Mouse (Mus musculus) left cerebral cortex, adult 2 months (tissue): Measurements from ENCODE around the gene Tktl2. TPM values are rescaled to one million over a fixed set of nuclear protein-coding genes. Genes with fewer than 3 reads are reported as not detected.
A peak's percentile ranks its signal among the peaks of the same experiment; 100 is the strongest.

Source experiments
- DNase-seq, 2 experiments: peaks; one replicate each; pipeline ENCODE4 v3.0.0; 2021 to 2022; ENCODE audit warnings: low spot score in 2 of 2, mixed read lengths in 1 of 2; ENCODE audit errors: extremely low spot score in 1 of 2
- H3K27ac ChIP-seq: fragments of 200-600 bp; 2 replicates; pipeline ENCODE4 v1.8.1; 2022
- H3K4me3 ChIP-seq: fragments of 200-600 bp; 2 replicates; pipeline ENCODE4 v1.8.1; 2022
- CTCF ChIP-seq: fragments of 200-600 bp; IDR thresholded peaks from 2 replicates; pipeline ENCODE4 v1.8.1; 2022; ENCODE audit warnings: antibody characterized with exemption, mild to moderate bottlenecking, moderate library complexity
- intact Hi-C: fragments of 180-260 bp; cut with DNase I; formaldehyde crosslinking; loops from one replicate; pipeline ENCODE4 v1.15.1; 2025
- long read RNA-seq, 2 experiments: library from polyadenylated mRNA; stranded (forward); transcript quantifications; one replicate each; pipeline ENCODE4 v2.0.0; 2021; ENCODE audit warnings: borderline mapping rate in 2 of 2
- total RNA-seq, 2 experiments: library from RNA; stranded (reverse); gene quantifications; 2 replicates each; pipeline ENCODE4 v1.2.3; 2021

Tktl2 gene
- total RNA-seq = under 1 TPM; 0.14 to 0.18 TPM
- long read RNA-seq, experiment 1 = 0 reads
- long read RNA-seq, experiment 2 = 0 reads

- Histone ChIP-seq H3K27ac (no peak within 1 kb of the TSS), H3K4me3 (no peak within 1 kb of the TSS)
- intact Hi-C loops = no loop called here
- no peak for DNase-seq
- TF ChIP-seq CTCF = no peak
These were observed at the start of gene Tktl2 for GRCm38 (mm10) chr8:66511537-66511936. TSS of gene Tktl2 (plus strand) at chr8:66511756.

GRCm38 (mm10) chr8:66469821-66470220, 41.7 kb upstream of the Tktl2 start:
- no peak for TF ChIP-seq CTCF

GRCm38 (mm10) chr8:66476880-66477279, 34.7 kb upstream of the Tktl2 start:
- DNase-seq = no peak
- no peak overlapping the region for H3K27ac ChIP-seq
- no peak overlapping the region for H3K4me3 ChIP-seq
- TF ChIP-seq CTCF = no peak
- intact Hi-C loops = no loop called here

More at GRCm38 (mm10) chr8:66469821-66470220, 41.7 kb upstream of the Tktl2 start:
- Histone ChIP-seq H3K4me3 (no peak overlapping the region), H3K27ac (no peak overlapping the region)
- no peak for DNase-seq
- intact Hi-C loops = no loop called here

GRCm38 (mm10) chr8:66486084-66486763, 25.3 kb upstream of the Tktl2 start, which contains the start of gene Tma16:
TSS of gene Tma16 (minus strand) at chr8:66486530.
- intact Hi-C loops = loop anchor here (2.0 kb wide), 1 partner anchor 375 kb away; the partner anchor contains the start of gene Naf1
- DNase-seq = peak; percentile 79 to 85
- peak within 1 kb of the TSS; percentile 83 for H3K27ac ChIP-seq
- H3K4me3 ChIP-seq = peak within 1 kb of the TSS; percentile 82
- no peak for TF ChIP-seq CTCF

- no peak for DNase-seq
- intact Hi-C loops = no loop called here
- Histone ChIP-seq H3K4me3 (no peak overlapping the region), H3K27ac (no peak overlapping the region)
- no peak for TF ChIP-seq CTCF
These were observed 23.0 kb upstream of the Tktl2 start for GRCm38 (mm10) chr8:66488556-66488955.

GRCm38 (mm10) chr8:66490624-66491023, 20.9 kb upstream of the Tktl2 start:
- Histone ChIP-seq H3K27ac (no peak overlapping the region), H3K4me3 (no peak overlapping the region)
- no peak for TF ChIP-seq CTCF
- intact Hi-C loops = no loop called here
- no peak for DNase-seq

- Histone ChIP-seq H3K27ac (no peak overlapping the region), H3K4me3 (no peak overlapping the region)
- DNase-seq = no peak
- TF ChIP-seq CTCF = no peak
- intact Hi-C loops = no loop called here
These were observed 17.1 kb upstream of the Tktl2 start for GRCm38 (mm10) chr8:66494496-66494895.

- Histone ChIP-seq H3K27ac (no peak overlapping the region), H3K4me3 (no peak overlapping the region)
- peak; percentile 79 to 81 for DNase-seq
- intact Hi-C loops = loop anchor here (1.0 to 5.0 kb wide), 5 partner anchors 45 to 1533 kb away; no protein-coding TSS in a partner anchor
- peak; percentile 82 for TF ChIP-seq CTCF
These were observed 15.8 kb upstream of the Tktl2 start for GRCm38 (mm10) chr8:66495726-66496125.

GRCm38 (mm10) chr8:66496998-66497577, 14.5 kb upstream of the Tktl2 start:
- intact Hi-C loops = loop anchor here (2.0 to 5.0 kb wide), 4 partner anchors 46 to 1535 kb away; no protein-coding TSS in a partner anchor
- DNase-seq = peak; percentile 35 to 41

GRCm38 (mm10) chr8:66503381-66503780, 8.2 kb upstream of the Tktl2 start:
- intact Hi-C loops = no loop called here
- no peak overlapping the region for H3K4me3 ChIP-seq
- no peak for DNase-seq
- no peak overlapping the region for H3K27ac ChIP-seq
- no peak for TF ChIP-seq CTCF

More at GRCm38 (mm10) chr8:66496998-66497577, 14.5 kb upstream of the Tktl2 start:
- Histone ChIP-seq H3K4me3 (no peak overlapping the region), H3K27ac (no peak overlapping the region)
- peak; percentile 81 for TF ChIP-seq CTCF

- Histone ChIP-seq H3K27ac (no peak overlapping the region), H3K4me3 (no peak overlapping the region)
- no peak for TF ChIP-seq CTCF
- no peak for DNase-seq
- intact Hi-C loops = no loop called here
These were observed 7.6 kb downstream of the Tktl2 start for GRCm38 (mm10) chr8:66519149-66519548.

GRCm38 (mm10) chr8:66520576-66520975, 9.0 kb downstream of the Tktl2 start:
- no peak for TF ChIP-seq CTCF
- Histone ChIP-seq H3K4me3 (no peak overlapping the region), H3K27ac (no peak overlapping the region)
- intact Hi-C loops = no loop called here
- no peak for DNase-seq

- no peak for DNase-seq
These were observed 38.5 kb downstream of the Tktl2 start for GRCm38 (mm10) chr8:66550092-66550491.

More at GRCm38 (mm10) chr8:66550092-66550491, 38.5 kb downstream of the Tktl2 start:
- Histone ChIP-seq H3K27ac (no peak overlapping the region), H3K4me3 (no peak overlapping the region)
- intact Hi-C loops = no loop called here
- TF ChIP-seq CTCF = no peak

Other genes with a start within 250 kb of the Tktl2 start
- gene Tma16, start 25.2 kb upstream of the Tktl2 start, total RNA-seq = 10 to 100 TPM in 1 of 2 experiments, 1 to 10 TPM in 1; 9.8 to 10.6 TPM
- gene Npy5r, start 176.4 kb downstream of the Tktl2 start, total RNA-seq = 1 to 10 TPM; 6.3 to 6.8 TPM
- 10 to 100 TPM; 26.7 to 27.8 TPM for gene Npy1r, start 185.4 kb downstream of the Tktl2 start, total RNA-seq